Mouse (Mus musculus): ENCODE measurements around the gene Pbld2. TPM values are rescaled to one million over a fixed set of nuclear protein-coding genes. Genes with fewer than 3 reads are reported as not detected.

Pbld2 gene
- polyA plus RNA-seq, 1 experiment from 2014 or later: 15.0 TPM

DNA sequence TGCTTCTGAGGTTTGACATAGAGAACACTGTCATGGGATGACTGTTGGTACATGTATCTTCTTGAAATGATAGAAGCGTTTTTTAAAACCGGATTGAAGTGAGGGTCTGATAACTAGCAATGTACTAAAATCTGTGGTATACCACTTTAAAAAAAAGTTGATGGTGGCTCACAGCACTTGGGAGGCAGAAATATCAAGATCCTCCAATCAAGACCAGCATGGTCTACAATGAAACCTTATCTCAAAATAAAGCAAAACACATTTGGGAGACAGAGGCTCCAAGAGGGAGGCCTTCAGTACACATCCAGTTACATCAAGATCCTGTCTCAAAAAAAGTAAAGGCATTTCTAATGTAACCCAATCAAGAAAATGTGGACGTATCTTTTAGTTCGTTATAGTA is 2.4 kb upstream of the Pbld2 start:
- peak overlapping the region; percentile 99 for H3K4me3 ChIP-seq (ENCODE audit: low read depth, low read length)
- WGBS: 22% methylated on average over 4 of the region's 4 CpGs
- 0 out of 2 replicates have a peak overlapping the region, but pooled peaks have one; percentile 38 for H3K9ac ChIP-seq (ENCODE audit: low read length)
- TF ChIP-seq CTCF (IDR thresholded peaks at IDR 0.05; ENCODE audit: low read depth) (no peak), EP300 (optimal IDR thresholded peaks at IDR 0.05) (no peak)
- no peaks in the 10 kb centered on the region for H3K27me3 ChIP-seq (ENCODE audit: control insufficient read depth, insufficient read depth, low read length)
- no peaks in the 10 kb centered on the region for H3K9me3 ChIP-seq (ENCODE audit: control insufficient read depth, low read length)
- ATAC-seq (ENCODE audit: low FRiP score, low TSS enrichment) (no peak), DNase-seq (ENCODE audit: low spot score) (no peak)
- H3K36me3 ChIP-seq (ENCODE audit: control insufficient read depth, insufficient read depth, low read length): no peaks in the 10 kb centered on the region; the same call in 1 of the 2 replicates
- peak overlapping the region; percentile 69 for H3K4me2 ChIP-seq (replicated peaks; ENCODE audit: low read depth)
- H3K27ac ChIP-seq (replicated peaks): no peak overlapping the region
- H3K4me1 ChIP-seq (replicated peaks; ENCODE audit: control insufficient read depth, insufficient read depth): 0 out of 2 replicates have a peak, but pooled peaks cover 2% of the 10 kb centered on the region

DNA sequence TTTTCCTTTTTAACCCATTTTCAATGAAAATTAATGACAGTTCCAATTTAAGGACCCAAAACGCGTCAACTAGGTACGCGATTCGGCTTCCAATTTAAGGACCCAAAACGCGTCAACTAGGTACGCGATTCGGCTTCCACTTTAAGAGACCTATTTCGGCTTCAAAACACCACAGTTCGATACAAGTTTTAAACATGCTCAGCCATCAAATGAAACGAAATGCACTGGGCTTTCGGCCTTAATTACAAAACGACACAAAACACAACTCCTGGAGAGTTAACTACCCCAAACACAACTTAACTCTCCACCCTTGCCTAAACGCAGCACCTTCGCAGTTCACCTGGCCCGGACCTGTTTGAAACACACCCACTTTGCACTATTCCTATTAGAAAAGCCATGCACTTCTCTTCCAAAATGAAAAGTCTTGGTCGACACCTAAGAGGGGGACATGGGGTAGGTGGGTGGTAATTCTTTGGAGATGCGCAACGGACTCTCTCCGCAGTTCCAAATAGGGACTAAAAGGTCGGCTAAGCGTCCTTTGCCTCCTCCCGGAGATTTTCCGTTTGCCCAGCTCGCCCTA is 1.5 kb upstream of the Pbld2 start:
- H3K4me3 ChIP-seq (ENCODE audit: low read depth, low read length): peak overlapping the region; percentile 99
- 0 out of 2 replicates have a peak, but pooled peaks cover 2% of the 10 kb centered on the region for H3K4me1 ChIP-seq (replicated peaks; ENCODE audit: control insufficient read depth, insufficient read depth)
- no peaks in the 10 kb centered on the region for H3K27me3 ChIP-seq (ENCODE audit: control insufficient read depth, insufficient read depth, low read length)
- H3K36me3 ChIP-seq (ENCODE audit: control insufficient read depth, insufficient read depth, low read length): no peaks in the 10 kb centered on the region; the same call in 1 of the 2 replicates
- H3K9me3 ChIP-seq (ENCODE audit: control insufficient read depth, low read length): no peaks in the 10 kb centered on the region
- H3K4me2 ChIP-seq (replicated peaks; ENCODE audit: low read depth): peak overlapping the region; percentile 69
- ATAC-seq (ENCODE audit: low FRiP score, low TSS enrichment) (no peak), DNase-seq (ENCODE audit: low spot score) (no peak)
- under 1% methylated on average over 27 of the region's 27 CpGs for WGBS
- H3K27ac ChIP-seq (replicated peaks): peak overlapping the region; percentile 100
- TF ChIP-seq EP300 (optimal IDR thresholded peaks at IDR 0.05) (no peak), CTCF (IDR thresholded peaks at IDR 0.05; ENCODE audit: low read depth) (no peak)
- H3K9ac ChIP-seq (ENCODE audit: low read length): peak overlapping the region; percentile 99

DNA sequence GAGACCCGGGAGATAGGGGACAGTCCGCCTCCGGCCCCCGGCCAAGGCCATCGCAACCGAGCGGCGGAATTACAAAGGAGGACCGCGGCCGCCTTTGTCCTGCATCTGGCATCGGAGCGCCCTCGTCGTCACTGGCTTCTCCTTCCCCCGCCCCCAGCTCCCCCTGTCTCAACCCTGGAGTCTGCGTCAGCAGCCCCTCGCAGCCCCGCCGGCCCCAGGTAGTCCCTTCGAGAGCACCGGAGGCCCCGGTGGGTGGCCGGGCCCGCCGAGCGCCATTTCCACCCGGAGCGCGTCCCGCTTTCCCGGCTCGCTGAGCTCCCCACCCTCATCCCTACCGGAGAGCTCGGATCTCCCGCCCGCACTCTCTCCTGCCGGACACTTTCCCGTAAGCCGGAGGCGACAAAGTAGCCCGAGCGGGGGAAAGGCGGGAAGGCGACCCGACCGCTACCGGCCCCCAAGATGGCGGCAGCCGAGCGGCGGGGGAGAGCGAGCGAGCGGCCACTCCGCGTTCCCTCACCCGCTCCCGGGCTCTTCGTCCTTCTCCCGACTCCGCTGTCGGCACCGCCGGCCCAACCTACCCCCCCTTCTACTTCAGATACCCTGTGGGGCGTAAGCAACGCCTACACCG is 880 bp upstream of the Pbld2 start:
- DNase-seq (ENCODE audit: low spot score) (peak; percentile 70), ATAC-seq (ENCODE audit: low FRiP score, low TSS enrichment) (peak; percentile 16)
- peak overlapping the region; percentile 100 for H3K27ac ChIP-seq (replicated peaks)
- peak overlapping the region; percentile 69 for H3K4me2 ChIP-seq (replicated peaks; ENCODE audit: low read depth)
- no peak for TF ChIP-seq CTCF (IDR thresholded peaks at IDR 0.05; ENCODE audit: low read depth)
- no peak for TF ChIP-seq EP300 (optimal IDR thresholded peaks at IDR 0.05)
- 0 out of 2 replicates have a peak, but pooled peaks cover 2% of the 10 kb centered on the region for H3K4me1 ChIP-seq (replicated peaks; ENCODE audit: control insufficient read depth, insufficient read depth)
- under 1% methylated on average over 44 of the region's 68 CpGs for WGBS
- no peaks in the 10 kb centered on the region for H3K9me3 ChIP-seq (ENCODE audit: control insufficient read depth, low read length)
- no peaks in the 10 kb centered on the region for H3K36me3 ChIP-seq (ENCODE audit: control insufficient read depth, insufficient read depth, low read length)
- H3K27me3 ChIP-seq (ENCODE audit: control insufficient read depth, insufficient read depth, low read length): no peaks in the 10 kb centered on the region
- H3K4me3 ChIP-seq (ENCODE audit: low read depth, low read length): peak overlapping the region; percentile 99
- H3K9ac ChIP-seq (ENCODE audit: low read length): peak overlapping the region; percentile 99

- H3K27ac ChIP-seq (replicated peaks): peak overlapping the region; percentile 100
- DNase-seq (ENCODE audit: low spot score): peak; percentile 75
- ATAC-seq (ENCODE audit: low FRiP score, low TSS enrichment): peak; percentile 38
- peak overlapping the region; percentile 99 for H3K4me3 ChIP-seq (ENCODE audit: low read depth, low read length)
- H3K4me2 ChIP-seq (replicated peaks; ENCODE audit: low read depth): peak overlapping the region; percentile 61
- peak overlapping the region; percentile 69 for H3K9ac ChIP-seq (ENCODE audit: low read length)
- H3K27me3 ChIP-seq (ENCODE audit: control insufficient read depth, insufficient read depth, low read length): no peaks in the 10 kb centered on the region
- H3K9me3 ChIP-seq (ENCODE audit: control insufficient read depth, low read length): no peaks in the 10 kb centered on the region
- 0 out of 2 replicates have a peak, but pooled peaks cover 2% of the 10 kb centered on the region for H3K4me1 ChIP-seq (replicated peaks; ENCODE audit: control insufficient read depth, insufficient read depth)
- no peaks in the 10 kb centered on the region for H3K36me3 ChIP-seq (ENCODE audit: control insufficient read depth, insufficient read depth, low read length)
- under 1% methylated on average over 8 of the region's 8 CpGs for WGBS
- TF ChIP-seq CTCF (IDR thresholded peaks at IDR 0.05; ENCODE audit: low read depth): peak; percentile 77
- TF ChIP-seq EP300 (optimal IDR thresholded peaks at IDR 0.05): no peak
Observed at GRCm38 (mm10) chr10:63024580-63024910, 430 bp downstream of the Pbld2 start.

DNA sequence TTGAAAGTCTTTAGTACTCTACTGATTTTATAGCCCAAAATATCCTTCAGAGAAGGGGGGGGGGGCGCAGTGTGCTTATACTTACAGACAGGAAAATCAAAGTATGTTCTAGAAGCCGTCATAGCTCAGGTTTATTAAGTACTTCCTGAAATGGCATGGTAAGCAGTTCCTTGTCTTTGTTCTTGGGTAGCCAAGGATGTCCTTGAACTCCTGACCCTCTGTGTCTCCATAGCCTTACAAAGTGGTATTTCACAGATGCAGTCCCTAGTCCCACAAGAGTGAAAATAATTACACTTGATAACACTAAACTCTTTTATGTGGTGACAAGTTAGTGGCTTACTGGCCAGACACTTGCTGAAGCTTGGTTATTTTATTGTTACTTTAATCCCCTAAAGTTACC is 901 bp downstream of the Pbld2 start:
- 21% methylated on average over 2 of the region's 2 CpGs for whole genome bisulfite sequencing
- Histone ChIP-seq H3K4me2 (replicated peaks; ENCODE audit: low read depth) (peak overlapping the region; percentile 61), H3K4me1 (replicated peaks; ENCODE audit: control insufficient read depth, insufficient read depth) (0 out of 2 replicates have a peak, but pooled peaks cover 2% of the 10 kb centered on the region), H3K9ac (ENCODE audit: low read length) (no peak overlapping the region), H3K27me3 (ENCODE audit: control insufficient read depth, insufficient read depth, low read length) (no peaks in the 10 kb centered on the region), H3K9me3 (ENCODE audit: control insufficient read depth, low read length) (no peaks in the 10 kb centered on the region), H3K4me3 (ENCODE audit: low read depth, low read length) (peak overlapping the region; percentile 99), H3K36me3 (ENCODE audit: control insufficient read depth, insufficient read depth, low read length) (no peaks in the 10 kb centered on the region), H3K27ac (replicated peaks) (peak overlapping the region; percentile 100)
- no peak for DNase-seq (ENCODE audit: low spot score)
- no peak for ATAC-seq (ENCODE audit: low FRiP score, low TSS enrichment)
- TF ChIP-seq CTCF (IDR thresholded peaks at IDR 0.05; ENCODE audit: low read depth) (no peak), EP300 (optimal IDR thresholded peaks at IDR 0.05) (no peak)

DNA sequence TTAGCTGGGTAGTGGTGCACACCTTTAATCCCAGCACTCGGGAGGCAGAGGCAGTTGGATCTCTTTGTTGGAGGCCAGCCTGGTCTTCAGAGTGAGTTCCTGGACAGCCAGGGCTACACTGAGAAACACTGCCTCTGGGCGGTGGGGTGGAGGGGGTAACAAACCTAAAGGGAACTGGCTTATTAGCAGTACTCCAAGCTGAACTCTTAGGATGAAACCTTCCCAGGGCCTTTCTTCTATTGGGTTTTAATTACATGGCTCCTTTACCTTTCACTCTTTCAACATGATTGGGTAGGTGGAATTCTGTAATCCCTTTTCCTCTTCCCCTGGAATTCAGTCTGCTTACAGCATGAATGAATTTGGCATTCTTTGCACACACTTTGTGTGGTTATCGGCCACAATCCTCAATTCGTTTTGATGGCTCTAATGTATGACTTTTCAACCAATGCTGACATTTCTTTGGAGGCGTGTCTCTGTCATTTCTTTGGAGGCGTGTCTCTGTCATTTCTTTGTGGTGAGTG is 1.4 kb downstream of the Pbld2 start:
- Histone ChIP-seq H3K9ac (ENCODE audit: low read length) (no peak overlapping the region), H3K36me3 (ENCODE audit: control insufficient read depth, insufficient read depth, low read length) (no peaks in the 10 kb centered on the region), H3K4me1 (replicated peaks; ENCODE audit: control insufficient read depth, insufficient read depth) (0 out of 2 replicates have a peak, but pooled peaks cover 2% of the 10 kb centered on the region), H3K9me3 (ENCODE audit: control insufficient read depth, low read length) (no peaks in the 10 kb centered on the region), H3K27me3 (ENCODE audit: control insufficient read depth, insufficient read depth, low read length) (no peaks in the 10 kb centered on the region), H3K27ac (replicated peaks) (no peak overlapping the region; the same call in 1 of the 2 replicates), H3K4me3 (ENCODE audit: low read depth, low read length) (no peak overlapping the region), H3K4me2 (replicated peaks; ENCODE audit: low read depth) (no peak overlapping the region)
- 63% methylated on average over 6 of the region's 6 CpGs for WGBS
- TF ChIP-seq CTCF (IDR thresholded peaks at IDR 0.05; ENCODE audit: low read depth) (no peak), EP300 (optimal IDR thresholded peaks at IDR 0.05) (no peak)
- no peak for ATAC-seq (ENCODE audit: low FRiP score, low TSS enrichment)
- DNase-seq (ENCODE audit: low spot score): no peak

Data from stomach, postnatal 0 days (tissue).